Mouse (Mus musculus): ENCODE data around the gene Gm20388.

The Gm20388 gene

GRCm38 (mm10) chr8:123477737-123478258 lies 3567.2 kb downstream of the Gm20388 start, which contains the start of gene Afg3l1:
Gene Afg3l1 (plus strand): TSS chr8:123477903.
- peak; percentile 98 for DNase-seq (ENCODE audit: low spot score)

DNA sequence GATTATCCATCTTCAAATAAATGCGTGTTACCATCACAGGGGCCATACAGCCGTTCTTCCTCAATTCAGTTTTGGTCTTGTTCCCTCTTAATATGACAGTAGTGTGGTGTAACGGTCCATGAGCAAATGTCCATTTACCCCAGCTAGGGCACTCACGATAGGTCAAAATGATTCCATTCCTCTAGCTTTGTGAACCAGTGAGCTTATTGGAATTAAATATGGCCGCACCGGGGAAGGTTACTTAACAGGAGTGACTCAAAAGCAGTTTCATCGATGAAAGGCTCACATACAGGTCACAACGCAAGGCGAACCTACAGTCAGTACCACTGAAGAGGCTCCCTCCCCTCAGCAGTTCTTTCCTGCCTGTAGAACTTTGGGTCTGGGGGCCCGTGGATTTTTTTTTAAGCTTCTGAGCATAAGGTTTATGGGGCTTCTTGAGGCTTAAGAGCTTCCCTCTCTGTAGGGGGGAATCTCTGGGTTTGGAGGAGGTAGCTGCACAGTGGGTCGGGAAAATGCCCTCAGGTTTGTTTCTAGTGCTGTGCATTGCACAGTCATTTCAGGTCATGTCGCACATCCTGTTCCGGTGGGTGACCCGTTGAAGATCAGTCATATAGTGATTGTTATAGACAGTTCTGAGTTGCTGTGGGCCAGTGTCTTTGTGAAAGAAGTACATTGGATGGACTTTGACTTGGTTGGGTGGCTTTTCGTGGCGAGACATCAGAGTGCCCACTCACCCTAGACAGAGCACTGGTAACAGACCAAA lies 3568.0 kb downstream of the Gm20388 start:
- DNase-seq (ENCODE audit: low spot score), result peak; percentile 74

GRCm38 (mm10) chr8:123482627-123483026 lies 3572.0 kb downstream of the Gm20388 start:
- DNase-seq (ENCODE audit: low spot score), result no peak

DNA sequence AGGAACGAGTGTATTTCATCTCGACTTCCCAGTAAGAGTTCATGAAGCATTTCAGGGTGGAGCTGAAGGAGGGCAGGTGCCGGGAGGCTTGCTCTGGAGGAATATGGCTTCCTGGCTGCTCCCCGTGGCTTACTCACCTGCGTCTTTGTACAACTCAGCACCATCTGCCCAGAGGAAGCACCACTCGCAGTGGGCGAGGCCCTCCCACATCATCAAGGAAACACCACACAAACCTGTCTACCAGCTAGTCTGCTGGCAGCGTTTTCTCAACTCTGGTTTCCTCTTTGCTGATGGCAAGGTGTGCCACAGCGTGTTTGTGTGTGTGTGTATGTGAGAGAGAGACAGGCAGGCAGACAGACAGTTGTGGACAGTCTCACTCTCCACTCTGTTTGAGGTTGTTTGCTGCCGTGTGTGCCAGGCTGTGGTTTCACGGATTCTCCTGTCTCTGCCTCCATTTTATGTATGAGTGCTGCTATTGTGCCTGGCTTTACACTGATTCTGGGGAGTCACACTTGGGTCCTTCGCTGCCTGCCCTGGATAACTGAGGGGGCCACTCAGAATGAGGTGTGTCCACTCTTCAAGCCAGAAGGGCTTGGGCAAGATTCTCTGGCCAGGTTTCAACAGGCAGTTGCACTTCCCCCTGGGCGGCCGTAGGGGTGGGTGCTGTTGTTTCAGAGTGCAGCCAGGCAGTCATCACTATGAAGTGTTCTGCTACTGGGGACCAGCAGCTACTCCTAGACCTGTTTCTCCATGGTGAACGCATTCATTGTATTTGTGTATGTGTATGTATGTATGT lies 3580.8 kb downstream of the Gm20388 start:
- no peak for DNase-seq (ENCODE audit: low spot score)

GRCm38 (mm10) chr8:123492898-123493297 lies 3582.3 kb downstream of the Gm20388 start:
- DNase-seq (ENCODE audit: low spot score), result no peak

DNA sequence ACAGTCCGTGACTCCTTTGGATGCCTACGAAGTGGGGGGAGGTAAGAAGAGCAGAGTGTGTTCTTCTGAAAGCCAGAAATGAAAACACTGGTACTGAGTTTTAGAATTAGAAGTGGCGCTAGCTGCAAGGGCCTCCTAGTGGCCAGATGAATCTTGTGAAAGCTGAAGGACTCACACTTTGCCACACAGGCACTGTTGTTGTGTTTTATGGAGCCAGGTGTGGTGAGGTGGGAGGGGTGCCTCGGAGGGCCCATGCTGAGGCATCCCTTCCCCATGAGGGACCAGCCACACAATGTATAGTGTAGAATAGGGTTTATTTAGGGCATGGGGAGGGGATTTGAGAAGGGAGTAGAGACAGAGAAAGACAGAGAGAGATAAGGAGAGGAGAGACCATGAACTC lies 3587.1 kb downstream of the Gm20388 start:
- no peak for DNase-seq (ENCODE audit: low spot score)

DNA sequence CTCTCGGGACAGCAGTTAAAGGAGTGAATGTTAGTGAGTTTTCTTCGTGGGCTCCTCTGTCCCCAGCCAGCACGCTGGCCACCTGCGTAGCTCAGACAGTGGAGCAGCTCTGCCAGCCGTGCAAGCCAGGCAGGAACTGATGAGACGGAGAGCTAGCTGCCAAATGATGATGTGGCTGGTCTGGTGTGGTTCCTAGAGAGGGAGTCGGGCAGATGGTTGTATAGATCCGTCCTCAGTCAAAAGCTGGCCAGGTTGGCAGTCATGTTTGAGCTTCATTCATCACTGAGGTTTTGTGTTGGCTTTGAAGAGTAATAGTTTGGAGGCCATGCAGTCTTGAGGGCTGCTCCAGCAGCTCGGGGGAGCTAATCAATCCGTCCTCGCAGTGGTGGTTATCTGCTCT lies 3588.3 kb downstream of the Gm20388 start:
- no peak for DNase-seq (ENCODE audit: low spot score)

GRCm38 (mm10) chr8:123499556-123499955 lies 3588.9 kb downstream of the Gm20388 start:
- no peak for DNase-seq (ENCODE audit: low spot score)

DNA sequence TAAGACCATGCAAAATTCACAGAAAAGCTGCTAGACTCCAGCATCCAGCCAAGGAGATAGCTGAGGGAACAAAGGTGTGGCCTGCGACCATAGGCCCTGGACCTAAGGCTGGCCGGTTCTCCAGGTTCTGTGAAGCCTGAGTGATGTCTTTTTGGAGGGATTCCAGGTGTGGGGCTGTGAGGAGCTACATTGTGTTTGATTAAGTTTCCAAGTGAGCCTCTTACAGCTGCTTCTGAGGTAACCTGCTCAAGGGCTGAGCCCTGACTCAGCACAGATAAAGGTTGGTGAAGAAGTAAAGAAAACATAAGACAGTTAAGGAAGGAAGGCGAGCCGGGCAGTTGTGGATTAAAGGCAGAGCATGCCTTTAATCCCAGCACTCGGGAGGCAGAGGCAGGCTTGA lies 3591.6 kb downstream of the Gm20388 start:
- no peak for DNase-seq (ENCODE audit: low spot score)

- no peak for DNase-seq (ENCODE audit: low spot score)
Observed at GRCm38 (mm10) chr8:123503801-123504467, 3593.3 kb downstream of the Gm20388 start.

DNA sequence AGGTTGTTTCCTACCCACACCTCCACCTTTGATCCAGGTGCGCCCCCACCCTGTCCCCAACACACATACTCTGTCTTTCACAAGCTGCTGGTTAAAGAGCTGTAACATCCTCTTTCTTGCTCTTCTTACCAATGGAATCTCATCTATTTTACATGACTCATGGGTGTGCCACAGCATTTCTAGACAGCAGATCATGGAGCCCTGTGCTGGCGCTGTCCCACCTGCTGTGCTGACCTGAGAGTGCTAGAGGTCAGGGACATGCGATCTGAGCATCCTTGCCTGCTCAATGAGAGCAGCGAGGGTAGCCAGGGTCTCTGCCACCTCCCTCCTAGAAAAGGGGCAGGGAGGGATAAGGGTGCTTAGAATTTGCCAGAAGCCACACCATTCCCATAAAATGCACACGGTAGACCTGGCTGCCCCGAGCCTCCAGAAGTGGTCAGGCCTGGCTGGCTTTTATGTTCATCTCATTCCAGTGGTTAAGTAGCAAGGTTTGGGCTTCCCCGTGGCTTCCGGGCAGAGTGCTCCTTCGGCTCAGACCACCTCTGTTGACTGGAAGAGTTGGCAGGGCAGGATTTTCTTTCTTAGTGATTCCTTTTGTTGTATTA lies 3594.1 kb downstream of the Gm20388 start:
- DNase-seq (ENCODE audit: low spot score), result no peak

GRCm38 (mm10) chr8:123505267-123505666 lies 3594.6 kb downstream of the Gm20388 start:
- DNase-seq (ENCODE audit: low spot score), result no peak

- no peak for DNase-seq (ENCODE audit: low spot score)
Observed at GRCm38 (mm10) chr8:123505695-123506094, 3595.1 kb downstream of the Gm20388 start.

GRCm38 (mm10) chr8:123507153-123507552 lies 3596.5 kb downstream of the Gm20388 start:
- DNase-seq (ENCODE audit: low spot score), result no peak

- no peak for DNase-seq (ENCODE audit: low spot score)
Observed at GRCm38 (mm10) chr8:123510819-123511218, 3600.2 kb downstream of the Gm20388 start.

DNA sequence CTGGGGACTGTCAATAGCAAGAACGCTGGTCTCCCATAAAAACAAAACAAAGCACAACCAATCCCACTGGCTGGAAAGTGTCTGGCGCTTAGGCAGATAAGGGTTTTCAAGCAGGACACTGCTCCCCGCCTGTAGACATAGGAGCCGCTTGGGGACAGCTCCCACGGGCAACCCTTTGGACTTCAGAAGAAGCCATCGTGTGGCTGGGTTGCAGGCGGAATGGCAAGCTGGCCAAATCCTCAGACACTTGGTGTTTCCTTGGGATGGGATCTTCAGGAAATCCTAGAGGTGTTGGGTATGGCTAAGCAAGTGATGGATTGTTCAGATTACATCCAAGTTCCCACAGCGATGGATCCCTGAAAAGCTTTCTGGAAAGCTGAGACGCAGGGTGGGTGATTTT lies 3603.5 kb downstream of the Gm20388 start:
- DNase-seq (ENCODE audit: low spot score), result peak; percentile 59

DNA sequence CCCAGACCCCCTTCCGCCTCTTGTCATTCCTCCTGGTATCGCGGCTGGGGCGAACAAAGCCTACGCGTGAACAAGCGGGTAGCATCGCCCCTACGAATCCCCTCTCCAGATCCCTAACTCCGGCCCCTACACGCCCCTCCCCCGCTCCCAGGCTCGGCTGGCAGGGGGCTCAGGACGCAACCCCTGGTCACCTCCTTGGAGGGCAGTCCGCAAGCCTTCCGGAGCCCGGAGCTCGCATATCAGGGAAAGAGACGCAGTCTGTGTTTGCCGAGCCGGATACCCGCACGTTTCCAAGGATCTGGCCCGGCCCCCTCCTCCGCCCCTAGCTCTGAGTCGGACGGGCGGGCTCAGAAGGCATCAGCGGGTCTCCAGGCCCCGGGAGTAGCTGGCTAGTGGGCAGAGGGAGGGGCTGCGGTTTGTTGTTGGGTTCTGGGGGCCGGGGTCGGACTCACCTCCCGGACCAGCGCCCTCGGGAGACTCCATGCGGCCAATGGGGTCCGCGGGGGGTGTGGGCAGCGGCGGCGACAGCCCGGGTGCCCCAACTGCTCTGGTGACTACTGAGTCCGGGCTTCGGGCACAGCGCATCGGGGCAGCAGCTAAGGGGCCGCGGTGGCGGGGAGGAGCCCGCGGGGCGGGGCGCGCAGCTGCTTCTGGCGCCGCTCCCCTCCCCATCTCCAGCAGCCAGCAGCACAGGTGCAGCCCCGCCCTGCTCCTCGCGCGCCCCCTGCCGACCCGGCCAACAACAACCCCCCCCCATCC lies 3604.3 kb downstream of the Gm20388 start, which contains the start of gene Dbndd1:
TSS of gene Dbndd1 (minus strand) at position 683 of the 759 bp plus-strand sequence.
- peak; percentile 89 for DNase-seq (ENCODE audit: low spot score)

- no peak for DNase-seq (ENCODE audit: low spot score)
Observed at GRCm38 (mm10) chr8:123515540-123515897, 3604.9 kb downstream of the Gm20388 start.

DNA sequence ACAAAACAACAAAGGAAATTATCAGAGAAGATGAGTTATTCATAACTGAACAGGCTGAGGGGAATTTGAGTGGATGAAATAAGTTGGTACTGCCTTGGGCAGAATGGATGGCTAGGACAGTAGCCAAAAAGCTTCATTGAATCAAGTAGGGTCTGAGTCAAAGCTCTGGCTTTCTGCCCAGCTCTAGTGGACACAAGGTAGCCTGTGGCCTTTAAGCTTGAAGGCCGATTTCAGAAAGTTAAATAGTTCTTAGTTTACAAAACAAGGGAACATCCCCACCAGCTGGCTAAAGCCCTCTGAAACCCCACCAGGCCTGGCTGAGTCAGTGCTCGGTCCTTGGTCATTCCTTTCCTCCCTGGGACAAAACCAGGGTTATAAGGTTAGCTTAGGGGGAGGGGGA lies 3606.0 kb downstream of the Gm20388 start:
- DNase-seq (ENCODE audit: low spot score), result peak; percentile 96

- no peak for DNase-seq (ENCODE audit: low spot score)
Observed at GRCm38 (mm10) chr8:123518172-123518571, 3607.5 kb downstream of the Gm20388 start.

- DNase-seq (ENCODE audit: low spot score), result peak; percentile 99
Observed at GRCm38 (mm10) chr8:123518667-123519066, 3608.0 kb downstream of the Gm20388 start, which contains the start of gene Gas8. Gene Gas8 (plus strand): TSS chr8:123518834.

All from MN1 (cell line).